Mouse (Mus musculus): ENCODE data around the gene Tsen54.

DNA sequence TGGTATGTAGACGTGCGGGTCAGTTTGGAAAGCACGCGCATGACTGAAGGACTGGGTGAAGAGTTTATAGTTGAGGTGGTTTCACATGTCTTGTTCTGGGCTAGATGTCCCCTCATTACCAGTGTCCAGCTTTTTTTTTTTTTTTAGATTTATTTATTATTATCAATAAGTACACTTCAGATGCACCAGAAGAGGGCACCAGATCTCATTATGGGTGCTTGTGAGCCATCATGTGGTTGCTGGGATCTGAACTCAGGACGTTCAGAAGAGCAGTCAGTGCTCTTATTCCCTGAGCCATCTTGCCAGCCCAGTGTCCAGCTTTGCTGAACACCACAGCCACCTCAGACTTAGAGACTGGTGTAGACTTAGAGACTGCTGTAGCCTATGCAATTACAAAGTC is 2.8 kb downstream of the Tsen54 start:
- TF ChIP-seq CTCF (IDR thresholded peaks at IDR 0.05; ENCODE audit: insufficient read depth, low read depth, low read length) (no peak), POLR2A (IDR thresholded peaks at IDR 0.05; ENCODE audit: insufficient read depth, low read depth, low read length) (no peak)

Measured in olfactory bulb, adult 2 months (tissue).